Mouse (Mus musculus) testis, adult 2 months (tissue): Measurements from ENCODE around the gene Fam98a. TPM values are rescaled to one million over a fixed set of nuclear protein-coding genes. Genes with fewer than 3 reads are reported as not detected.

Source experiments
- H3K27ac ChIP-seq: fragments of 200-500 bp; 2 replicates; pipeline ENCODE4 v1.5.1; 2012; ENCODE audit warnings: low read depth, low read length; ENCODE audit not compliant: control insufficient read depth, insufficient read depth
- H3K27me3 ChIP-seq: fragments of 200-500 bp; 2 replicates; pipeline ENCODE4 v1.6.1; 2012; ENCODE audit warnings: mild to moderate bottlenecking, low read length, moderate library complexity; ENCODE audit not compliant: control insufficient read depth, insufficient read depth
- H3K36me3 ChIP-seq: fragments of 200-500 bp; 2 replicates; pipeline ENCODE4 v1.6.1; 2012; ENCODE audit warnings: mild to moderate bottlenecking, low read length; ENCODE audit not compliant: control insufficient read depth, insufficient read depth
- H3K4me1 ChIP-seq: fragments of 200-500 bp; 2 replicates; pipeline ENCODE4 v1.6.1; 2012; ENCODE audit warnings: low read length; ENCODE audit not compliant: control insufficient read depth, insufficient read depth
- H3K4me3 ChIP-seq: fragments of 200-500 bp; 2 replicates; pipeline ENCODE4 v1.5.1; 2012; ENCODE audit warnings: low read depth, mild to moderate bottlenecking, low read length, moderate library complexity, mixed read lengths; ENCODE audit not compliant: control insufficient read depth
- CTCF ChIP-seq: fragments of 200-500 bp; IDR thresholded peaks from 2 replicates; pipeline ENCODE4 v1.5.1; 2012; ENCODE audit warnings: low read depth, mild to moderate bottlenecking, inconsistent platforms, low read length, moderate library complexity; ENCODE audit not compliant: control insufficient read depth, insufficient read depth, insufficient replicate concordance
- POLR2A ChIP-seq: fragments of 200-500 bp; IDR thresholded peaks from 2 replicates; pipeline ENCODE4 v1.6.1; 2012; ENCODE audit warnings: low read depth, mild to moderate bottlenecking, inconsistent platforms, low read length, moderate library complexity; ENCODE audit not compliant: control insufficient read depth
- polyA plus RNA-seq: library from polyadenylated mRNA; depleted of rRNA; stranded (reverse); fragments of >200 nt; gene quantifications from 2 replicates; pipeline ENCODE4 v1.2.3, GENCODE M21; 2012

The Fam98a gene
- polyA plus RNA-seq, 1 experiment, result 57.9 TPM

DNA sequence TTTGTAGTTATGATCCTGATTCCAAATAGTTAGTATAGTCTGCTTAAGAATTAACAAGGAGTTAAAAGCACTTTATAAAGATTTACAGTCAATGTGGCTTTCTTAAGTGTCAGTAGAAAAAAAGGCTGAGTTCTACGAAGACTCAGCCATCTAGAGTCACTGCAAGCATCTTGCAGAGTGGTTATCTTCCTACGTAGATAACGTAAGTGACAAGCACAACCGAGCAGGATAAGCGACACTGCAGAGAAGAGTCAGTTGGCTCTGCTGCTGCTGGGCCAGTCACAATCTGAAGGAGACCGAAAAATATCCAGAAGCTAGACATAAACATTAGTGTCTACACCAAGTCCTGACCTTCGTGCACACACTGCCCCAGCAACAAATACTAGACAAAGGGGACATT is 8.3 kb downstream of the Fam98a start:
- Histone ChIP-seq H3K4me1 (no peaks in the 10 kb centered on the region), H3K4me3 (no peak overlapping the region), H3K27ac (no peak overlapping the region), H3K36me3 (peaks cover 5% of the 10 kb centered on the region; the same call in 1 of the 2 replicates), H3K27me3 (no peaks in the 10 kb centered on the region)
- no peak for TF ChIP-seq POLR2A
- no peak for TF ChIP-seq CTCF

- peaks cover 2% of the 10 kb centered on the region; the same call in 1 of the 2 replicates for H3K36me3 ChIP-seq
- no peaks in the 10 kb centered on the region for H3K27me3 ChIP-seq
- TF ChIP-seq CTCF, result no peak
- no peak for TF ChIP-seq POLR2A
- H3K27ac ChIP-seq, result no peak overlapping the region
- H3K4me1 ChIP-seq, result no peaks in the 10 kb centered on the region
- H3K4me3 ChIP-seq, result no peak overlapping the region
These were observed 11.9 kb downstream of the Fam98a start for GRCm38 (mm10) chr17:75539841-75540240.

DNA sequence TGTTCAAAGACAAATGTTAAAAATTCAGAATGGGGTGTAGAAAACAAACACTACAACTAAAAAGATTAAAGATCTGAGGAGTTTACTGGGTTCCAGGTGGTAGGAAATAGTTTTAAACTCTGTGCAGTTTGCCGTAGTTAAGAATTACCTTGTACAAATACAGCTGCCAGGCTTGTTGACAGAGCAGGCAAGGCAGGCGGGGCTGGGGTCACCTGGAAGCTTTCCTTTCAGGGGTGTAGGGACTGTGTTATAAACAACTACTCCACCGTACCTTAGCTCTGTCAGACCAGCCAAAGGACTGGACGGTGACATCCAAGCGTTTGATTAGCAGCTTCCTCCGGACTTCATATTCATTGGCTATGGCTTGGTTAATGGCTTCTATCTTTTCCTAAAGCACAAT is 12.6 kb downstream of the Fam98a start:
- no peaks in the 10 kb centered on the region for H3K4me1 ChIP-seq
- H3K27me3 ChIP-seq, result no peaks in the 10 kb centered on the region
- TF ChIP-seq CTCF, result no peak
- TF ChIP-seq POLR2A, result no peak
- H3K4me3 ChIP-seq, result no peak overlapping the region
- H3K36me3 ChIP-seq, result peaks cover 2% of the 10 kb centered on the region; the same call in 1 of the 2 replicates
- no peak overlapping the region for H3K27ac ChIP-seq

- Histone ChIP-seq H3K27ac (no peak overlapping the region), H3K27me3 (no peaks in the 10 kb centered on the region), H3K36me3 (peaks cover 2% of the 10 kb centered on the region; the same call in 1 of the 2 replicates), H3K4me3 (no peak overlapping the region), H3K4me1 (no peaks in the 10 kb centered on the region)
- TF ChIP-seq CTCF (no peak), POLR2A (no peak)
These were observed 13.3 kb downstream of the Fam98a start for GRCm38 (mm10) chr17:75538431-75538830.

DNA sequence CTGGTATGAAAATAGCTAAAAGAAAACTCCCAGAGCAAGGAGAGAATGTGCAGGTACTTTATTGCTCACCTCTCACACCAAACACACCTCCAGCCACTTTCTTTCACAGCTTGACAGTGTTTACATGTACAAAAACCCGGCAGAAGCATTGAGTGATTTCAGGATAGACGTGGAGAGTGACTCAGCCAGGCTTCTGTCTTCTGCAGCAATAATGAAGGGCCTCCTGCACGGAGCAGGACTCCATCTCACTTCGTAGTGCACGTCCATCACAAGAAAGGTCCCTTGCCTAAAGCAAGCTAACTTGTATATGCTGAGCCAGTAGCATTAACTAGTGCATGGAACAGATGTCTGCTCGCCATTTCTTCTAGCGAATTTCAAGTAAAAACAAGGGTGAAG is 14.7 kb downstream of the Fam98a start:
- TF ChIP-seq CTCF, result no peak
- no peak for TF ChIP-seq POLR2A
- no peaks in the 10 kb centered on the region for H3K4me1 ChIP-seq
- peaks cover 2% of the 10 kb centered on the region; the same call in 1 of the 2 replicates for H3K36me3 ChIP-seq

DNA sequence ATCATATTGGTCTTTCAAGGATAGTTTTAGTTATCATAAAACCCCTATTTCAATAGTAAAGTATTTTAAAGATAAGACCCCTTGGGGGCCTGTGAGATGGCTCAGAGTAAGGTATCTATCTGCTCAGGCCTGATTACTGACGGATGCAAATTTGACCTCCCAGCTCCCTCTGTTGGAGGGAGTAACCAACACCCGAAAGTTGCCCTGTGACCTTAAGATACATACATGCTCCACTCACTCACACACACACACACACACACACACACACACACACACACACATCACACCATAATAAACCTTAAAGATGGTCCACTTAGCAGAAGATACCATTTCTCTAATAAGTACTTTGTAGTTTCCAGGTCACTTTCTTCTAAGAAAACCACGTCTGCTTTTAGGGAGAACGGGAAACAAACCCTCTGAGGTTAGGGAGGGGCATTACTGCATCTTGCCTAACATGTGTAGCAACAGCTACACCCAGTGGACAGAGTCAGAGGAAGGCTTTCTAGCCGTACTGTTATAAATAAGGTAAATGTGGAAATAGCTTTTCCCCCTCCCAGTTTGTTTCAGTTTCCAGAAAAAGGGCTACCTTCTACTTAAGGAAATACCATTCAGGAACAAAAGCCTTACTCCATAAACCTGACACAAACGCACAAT is 15.2 kb downstream of the Fam98a start:
- no peaks in the 10 kb centered on the region for H3K4me1 ChIP-seq
- H3K36me3 ChIP-seq, result peaks cover 2% of the 10 kb centered on the region; the same call in 1 of the 2 replicates
- H3K4me3 ChIP-seq, result no peak overlapping the region
- H3K27me3 ChIP-seq, result no peaks in the 10 kb centered on the region
- H3K27ac ChIP-seq, result no peak overlapping the region
- TF ChIP-seq POLR2A, result no peak
- TF ChIP-seq CTCF, result no peak

More for the DNA sequence above, 14.7 kb downstream of the Fam98a start:
- Histone ChIP-seq H3K27me3 (no peaks in the 10 kb centered on the region), H3K4me3 (no peak overlapping the region), H3K27ac (no peak overlapping the region)

DNA sequence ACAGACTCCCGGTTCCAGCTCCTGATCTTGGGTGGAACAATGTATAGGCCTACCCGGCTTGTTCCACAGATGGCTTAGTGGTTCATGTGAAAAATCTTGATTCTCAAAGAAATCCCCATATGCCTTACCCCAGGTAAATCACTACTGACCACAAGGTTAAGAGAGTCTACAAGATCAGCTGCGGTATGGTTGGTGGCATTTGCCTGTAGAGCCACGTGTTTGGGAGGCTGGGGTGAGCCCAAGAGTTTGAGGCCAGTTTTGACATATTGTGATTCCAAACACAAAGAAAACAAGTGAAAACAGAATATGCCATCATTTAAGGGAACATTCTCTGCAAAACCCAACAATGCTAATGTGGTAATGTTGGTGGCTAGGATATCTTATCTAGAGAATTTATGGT is 16.1 kb downstream of the Fam98a start:
- Histone ChIP-seq H3K36me3 (peaks cover 2% of the 10 kb centered on the region; the same call in 1 of the 2 replicates), H3K4me1 (peaks cover 2% of the 10 kb centered on the region; the same call in 1 of the 2 replicates), H3K27ac (no peak overlapping the region), H3K27me3 (no peaks in the 10 kb centered on the region), H3K4me3 (no peak overlapping the region)
- no peak for TF ChIP-seq CTCF
- no peak for TF ChIP-seq POLR2A
